Mouse (Mus musculus): ENCODE results near the gene Elovl2.

Gene Elovl2

DNA sequence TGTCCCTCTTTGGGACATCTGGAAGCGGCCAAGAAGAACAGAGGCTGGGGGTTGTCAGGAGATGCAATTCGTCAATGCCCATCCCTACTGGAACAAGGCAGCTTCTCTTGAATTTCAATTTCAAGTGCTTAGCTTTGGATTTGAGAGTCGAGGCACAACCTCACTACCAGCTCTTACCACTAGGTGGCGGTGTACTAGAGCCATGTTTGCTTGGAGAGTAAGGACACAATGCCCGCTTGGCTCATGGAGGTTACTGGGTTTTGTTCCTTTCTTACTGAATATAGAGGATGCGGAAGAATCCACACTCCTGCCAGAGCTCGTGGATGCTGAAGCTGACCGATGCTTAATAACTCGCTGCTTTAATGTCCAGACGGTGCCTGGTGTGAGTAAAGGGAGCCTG, 73.9 kb downstream of the Elovl2 start:
- peak; percentile 44 for DNase-seq (ENCODE audit: extremely low read depth, low read depth)

DNA sequence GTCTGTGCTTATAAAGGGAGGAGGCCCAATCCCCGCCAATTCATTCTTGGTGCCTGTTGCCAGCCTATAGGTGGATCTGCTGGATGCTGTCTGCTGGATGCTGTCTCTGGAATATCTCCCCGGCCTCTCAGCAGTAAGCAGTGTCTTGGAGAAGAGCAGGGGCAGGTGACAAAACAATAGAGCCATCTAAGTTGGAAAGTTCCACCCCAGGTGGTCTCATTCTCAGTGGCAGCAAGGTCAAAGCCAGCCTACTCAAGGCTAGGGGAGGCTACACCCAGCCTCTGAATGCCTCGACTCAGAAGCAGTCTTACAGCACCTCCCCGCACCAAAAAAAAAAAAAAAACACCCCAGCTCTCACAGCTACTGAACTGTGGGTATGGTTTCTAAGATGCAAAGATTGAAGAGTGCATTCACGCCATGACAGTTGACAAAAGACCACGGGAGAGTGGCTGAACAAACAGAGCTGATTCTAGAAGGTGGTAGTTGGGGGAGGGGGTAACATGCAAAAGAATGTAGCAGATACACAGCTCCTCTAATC, 74.7 kb downstream of the Elovl2 start:
- no peak for DNase-seq (ENCODE audit: extremely low read depth, low read depth)

DNA sequence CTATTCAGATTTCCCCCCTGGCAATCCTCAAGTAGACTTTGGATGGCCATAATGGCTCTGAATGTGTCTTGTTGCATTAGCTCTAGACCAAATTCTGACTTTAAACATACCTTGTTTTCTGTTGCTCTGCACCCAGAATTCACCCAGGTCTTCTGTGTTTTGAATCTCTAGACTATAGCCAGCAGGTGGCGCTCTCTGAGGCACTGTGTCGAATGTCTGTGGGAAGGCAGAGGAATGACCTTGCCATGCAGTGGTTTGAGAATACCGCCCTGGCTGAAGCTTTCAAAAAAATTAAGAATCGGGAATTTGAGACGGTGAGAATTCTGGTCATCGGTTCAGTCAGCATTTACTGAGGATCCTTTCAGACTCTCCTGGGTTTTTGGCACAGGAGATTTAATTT, 85.3 kb downstream of the Elovl2 start:
- peak; percentile 21 for DNase-seq (ENCODE audit: extremely low read depth, low read depth)

Measured in MEL-GATA-1-ER (cell line).